Mouse (Mus musculus) mouse trophoblast stem cell (cell line): ENCODE results near the gene Uts2b.
"Not testable (repeated sequence)": the region's sequence is repeated elsewhere in the genome, so short reads cannot be mapped to it uniquely, and the experiment has no call there.

ENCODE experiments used
- in situ Hi-C, 2 experiments: fragments of 300-500 bp; cut with MseI, MboI; formaldehyde crosslinking; loops; 2 replicates in 1 of 2; 3 replicates in 1 of 2; pipeline ENCODE4 v1.15.1; 2025

Gene Uts2b

DNA sequence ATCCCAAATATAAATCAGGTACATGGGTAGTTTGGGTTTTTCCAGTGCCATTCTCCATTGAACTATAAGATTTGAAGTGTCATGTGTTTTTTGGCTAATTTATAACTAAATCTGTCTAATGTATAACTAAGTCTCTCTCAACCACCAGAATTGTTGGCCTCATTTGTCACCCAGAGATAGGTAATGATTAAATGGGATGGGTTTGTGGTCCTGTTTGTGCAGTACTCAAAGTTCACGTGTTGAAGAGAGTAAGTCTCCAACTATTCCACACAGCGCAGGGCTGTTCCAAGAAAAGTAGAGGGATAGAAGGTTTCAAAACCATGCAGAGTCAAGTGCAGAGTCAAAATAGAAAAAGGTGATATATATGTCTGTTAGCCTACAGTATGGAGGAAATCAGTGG lies 5.3 kb upstream of the Uts2b start:
- in situ Hi-C loops, result no loop called here

DNA sequence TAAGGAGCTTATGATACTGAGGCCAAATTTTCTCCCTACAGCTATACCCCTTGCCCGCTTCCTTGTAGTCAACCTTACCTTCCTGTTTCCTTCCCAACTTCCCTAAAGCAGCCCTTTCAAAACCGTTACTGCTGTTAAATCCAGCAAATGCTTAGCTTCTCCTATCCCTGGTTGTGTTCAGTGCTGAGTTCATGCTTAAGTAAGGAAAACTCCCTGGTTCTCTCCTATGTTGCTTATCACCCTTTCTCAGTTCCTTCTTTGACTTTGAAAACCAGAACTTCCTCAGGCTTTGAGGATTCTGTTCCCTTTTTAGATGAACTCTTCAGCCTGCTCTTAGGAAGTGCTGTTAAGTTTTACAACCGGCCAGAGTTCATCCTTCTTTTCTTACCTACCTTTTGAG lies 4.1 kb upstream of the Uts2b start:
- in situ Hi-C loops, result no loop called here

DNA sequence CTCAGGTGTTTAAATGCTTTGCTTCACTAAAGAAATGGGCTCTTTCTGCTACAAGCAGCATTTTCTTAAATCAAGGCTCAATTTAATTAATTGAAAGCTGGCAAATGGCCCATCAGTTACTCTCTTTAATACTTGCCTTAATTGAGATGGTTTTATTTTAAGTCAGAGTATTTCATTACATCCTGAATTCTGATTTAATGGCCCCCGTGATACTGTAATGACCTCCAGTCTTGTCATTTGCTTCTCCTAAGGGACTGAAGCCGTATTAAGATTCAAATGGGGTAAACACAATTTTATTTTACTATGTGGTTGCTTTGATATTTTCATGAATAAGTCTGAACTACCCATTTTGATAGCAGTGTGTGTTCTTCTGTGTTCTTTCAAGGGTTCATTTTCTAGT lies 661 bp upstream of the Uts2b start:
- in situ Hi-C loops, result no loop called here

DNA sequence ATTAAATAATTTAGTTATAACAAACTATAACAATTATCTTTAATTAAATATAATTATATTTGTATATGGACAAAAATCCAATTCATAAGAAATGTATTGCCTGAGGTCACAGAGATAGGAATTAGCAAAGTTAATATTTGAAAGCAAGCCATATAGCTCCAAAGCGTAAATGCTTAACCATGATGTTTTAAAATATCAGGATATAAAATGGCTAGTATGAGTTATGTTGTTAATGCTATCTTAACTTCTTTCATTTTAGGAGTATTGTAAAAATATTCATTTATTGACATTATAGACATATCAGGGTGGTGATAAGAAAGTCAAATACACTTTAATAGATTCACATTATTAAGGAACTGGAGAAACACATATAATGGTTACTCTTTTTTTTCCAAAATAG lies 10.0 kb downstream of the Uts2b start:
- in situ Hi-C loops, result no loop called here

DNA sequence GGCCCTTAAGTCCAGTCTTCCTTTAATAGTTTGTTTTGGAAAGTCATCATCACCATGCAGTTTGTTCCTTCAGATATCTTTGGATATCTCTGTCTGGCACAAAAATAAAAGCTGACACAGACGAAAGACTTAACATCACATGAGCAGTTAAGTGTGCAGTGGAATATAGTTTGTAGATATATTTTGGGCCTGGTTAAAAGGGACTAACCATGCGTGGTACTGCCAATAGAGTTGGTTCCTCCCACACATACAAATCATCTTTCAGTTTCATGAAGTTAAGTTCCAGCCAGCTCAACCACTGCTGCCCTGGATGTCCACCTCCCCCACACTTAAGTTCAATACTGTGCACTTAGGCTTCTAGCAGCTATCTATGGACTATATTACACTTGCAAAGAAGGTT lies 15.6 kb downstream of the Uts2b start:
- in situ Hi-C loops, result no loop called here

DNA sequence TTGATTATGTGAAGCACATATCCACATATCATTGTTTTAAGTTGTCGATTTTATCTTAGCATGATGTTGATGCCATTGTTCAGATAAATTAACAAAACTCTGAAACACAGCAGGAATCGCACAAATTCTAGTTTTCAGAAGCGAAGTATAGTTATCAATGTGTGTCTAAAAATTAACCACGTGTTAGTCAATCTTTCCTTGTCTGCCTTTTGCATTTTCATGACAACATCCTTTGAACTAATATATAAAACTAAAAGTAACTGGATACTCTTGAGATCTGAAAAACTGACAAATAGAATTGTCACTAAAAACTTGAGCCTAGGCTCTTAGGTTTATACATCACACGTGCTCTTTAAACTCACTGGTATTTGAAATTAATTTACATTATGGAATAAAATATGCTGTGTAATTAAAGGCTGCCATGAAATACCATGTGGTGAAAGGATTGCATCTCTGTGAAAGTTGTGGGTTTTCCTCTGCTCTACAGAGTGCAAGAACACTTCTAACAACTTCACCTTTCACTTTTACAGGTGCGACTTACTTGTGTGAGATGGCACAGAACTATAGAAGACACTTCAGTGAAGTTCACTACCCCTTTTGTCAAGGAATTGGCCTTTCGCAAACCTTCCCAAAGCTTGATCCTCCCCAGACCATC lies 20.0 kb downstream of the Uts2b start:
- in situ Hi-C loops, result no loop called here

DNA sequence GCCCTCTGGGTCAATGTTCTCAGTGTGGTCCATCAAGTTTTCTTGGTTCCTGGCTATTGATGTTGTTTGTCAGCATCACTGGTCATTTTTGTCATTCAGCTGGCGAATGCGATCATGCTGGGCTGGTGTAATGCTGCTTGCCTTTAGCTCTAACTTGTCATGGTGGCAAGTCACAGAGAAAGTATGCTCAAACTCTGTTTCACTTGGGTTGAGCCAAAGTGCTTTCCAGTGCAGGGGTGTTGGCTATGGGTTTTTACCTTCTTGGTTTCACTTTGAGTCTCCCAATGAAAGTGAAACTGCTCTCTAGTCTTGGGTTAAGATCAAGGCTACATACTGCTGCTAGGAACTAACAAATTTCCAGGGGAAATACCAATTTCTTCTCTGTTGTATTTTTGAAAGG lies 20.8 kb downstream of the Uts2b start:
- in situ Hi-C loops, result no loop called here

DNA sequence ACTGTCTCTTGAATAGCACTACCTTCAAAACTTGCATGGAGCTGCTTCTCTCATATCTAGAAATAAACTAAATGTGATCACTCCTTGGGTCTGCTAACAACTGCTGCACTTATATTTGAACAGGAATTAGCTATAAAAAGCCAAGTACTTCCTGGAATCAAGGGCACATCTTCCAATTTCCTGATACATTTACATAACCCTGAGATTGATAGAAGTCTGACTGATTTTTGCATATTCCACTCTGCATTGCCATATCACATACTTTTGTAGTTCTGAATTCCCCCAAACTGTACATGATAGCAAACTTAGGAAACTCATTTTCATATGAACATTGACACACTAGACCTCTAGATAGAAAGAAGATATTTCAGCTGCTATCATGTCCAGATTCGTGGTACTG lies 21.7 kb downstream of the Uts2b start:
- in situ Hi-C loops, result no loop called here

DNA sequence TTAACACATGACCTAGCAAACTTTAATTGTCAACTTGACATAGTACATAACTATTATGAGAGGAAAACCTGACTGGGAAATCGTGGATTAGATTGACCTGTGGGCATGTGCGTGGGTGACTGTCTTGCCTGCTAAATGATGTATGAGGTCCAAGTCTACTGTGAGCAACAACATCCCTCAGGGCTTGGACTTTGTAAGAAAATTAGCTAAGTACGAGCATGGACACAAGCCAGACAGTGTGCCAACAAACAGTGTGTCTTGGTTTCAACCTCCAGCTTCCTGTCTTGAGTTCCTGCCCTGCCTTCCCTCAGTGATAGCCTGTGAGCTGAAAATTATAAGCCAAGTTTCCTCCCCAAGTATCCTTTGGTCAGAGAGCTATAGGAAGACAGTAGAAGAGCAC lies 22.5 kb downstream of the Uts2b start:
- in situ Hi-C loops, result no loop called here

DNA sequence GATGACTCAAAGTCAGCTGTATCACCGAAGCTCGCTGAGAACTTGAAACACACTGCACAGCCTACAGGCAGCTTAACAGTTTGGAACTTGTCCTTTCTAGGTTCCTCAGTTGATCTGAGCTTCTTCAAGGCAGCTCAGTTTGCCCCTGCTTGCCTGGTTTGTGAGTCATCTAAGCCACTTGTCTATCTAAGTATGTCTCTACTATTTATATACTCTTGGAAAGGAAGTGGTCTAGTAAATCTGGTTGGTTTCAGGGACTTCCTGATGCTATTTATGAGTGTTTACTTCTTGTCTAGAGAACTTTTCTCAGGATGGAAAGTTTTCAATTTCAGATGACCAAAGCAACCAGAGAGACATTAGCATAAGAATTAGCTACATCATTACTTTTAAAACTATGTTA lies 43.6 kb downstream of the Uts2b start:
- in situ Hi-C loops, result no loop called here

DNA sequence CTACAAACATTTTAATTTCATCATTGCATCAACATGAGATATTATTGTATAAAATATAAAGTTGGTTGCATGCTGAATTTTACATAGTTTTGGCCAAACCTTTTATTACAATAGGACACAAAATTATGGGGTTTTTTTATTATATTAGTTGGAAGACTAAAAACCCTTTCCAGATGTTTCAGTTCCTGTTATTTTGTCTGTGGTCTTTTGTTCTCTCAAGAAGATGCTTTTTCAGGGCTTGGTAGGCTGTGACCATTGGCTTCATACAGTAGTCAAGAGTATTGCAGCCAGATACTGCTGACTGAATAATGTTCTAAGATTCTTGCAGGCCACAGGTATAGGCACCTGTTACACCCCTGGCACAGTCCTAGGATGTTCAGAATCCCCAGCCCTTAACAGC lies 48.0 kb downstream of the Uts2b start:
- in situ Hi-C loops, result no loop called here

DNA sequence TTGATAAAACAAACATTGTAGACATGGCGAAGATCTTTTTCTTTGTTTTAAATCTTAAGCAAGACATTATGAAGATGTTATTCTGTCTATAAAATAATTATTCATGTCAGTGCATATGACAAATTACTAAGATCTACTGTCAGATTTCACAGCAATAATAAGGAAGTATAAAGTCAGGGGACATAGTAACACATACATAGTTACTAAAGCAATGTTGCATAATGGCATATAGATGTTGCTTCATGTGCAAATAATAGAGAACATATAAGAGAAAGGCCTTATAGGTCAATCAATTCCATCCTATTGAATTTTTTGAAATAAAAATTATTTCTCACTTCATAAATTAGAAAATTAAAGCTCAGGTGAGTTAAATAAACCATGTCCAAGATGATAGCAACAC lies 50.9 kb downstream of the Uts2b start:
- in situ Hi-C loops, result no loop called here

DNA sequence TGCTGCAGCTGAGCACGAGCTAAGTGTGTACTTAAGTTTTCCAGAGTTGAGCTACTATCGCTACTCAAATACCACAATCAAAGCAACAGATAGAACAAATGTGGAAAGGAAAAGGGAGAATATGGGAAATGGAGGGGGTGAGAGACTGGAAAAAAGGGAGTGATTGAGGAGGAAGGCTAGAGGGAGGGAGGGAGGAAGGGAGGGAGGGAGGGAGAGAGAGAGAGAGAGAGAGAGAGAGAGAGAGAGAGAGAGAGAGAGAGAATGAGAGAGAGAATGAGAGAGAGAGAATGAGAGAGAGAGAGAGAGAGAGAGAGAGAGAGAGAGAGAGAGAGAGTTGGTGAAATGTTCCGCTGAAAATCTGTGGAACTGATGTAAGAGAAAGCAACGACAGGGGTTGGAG lies 62.9 kb downstream of the Uts2b start, which contains the start of gene Ostn:
Gene Ostn, plus strand, starts transcription at position 301 of the 400 bp plus-strand sequence.
- in situ Hi-C loops, result not testable (repeated sequence)
